8 mouse cellular contexts compared by ENCODE assay signal in the genomic region with DNA sequence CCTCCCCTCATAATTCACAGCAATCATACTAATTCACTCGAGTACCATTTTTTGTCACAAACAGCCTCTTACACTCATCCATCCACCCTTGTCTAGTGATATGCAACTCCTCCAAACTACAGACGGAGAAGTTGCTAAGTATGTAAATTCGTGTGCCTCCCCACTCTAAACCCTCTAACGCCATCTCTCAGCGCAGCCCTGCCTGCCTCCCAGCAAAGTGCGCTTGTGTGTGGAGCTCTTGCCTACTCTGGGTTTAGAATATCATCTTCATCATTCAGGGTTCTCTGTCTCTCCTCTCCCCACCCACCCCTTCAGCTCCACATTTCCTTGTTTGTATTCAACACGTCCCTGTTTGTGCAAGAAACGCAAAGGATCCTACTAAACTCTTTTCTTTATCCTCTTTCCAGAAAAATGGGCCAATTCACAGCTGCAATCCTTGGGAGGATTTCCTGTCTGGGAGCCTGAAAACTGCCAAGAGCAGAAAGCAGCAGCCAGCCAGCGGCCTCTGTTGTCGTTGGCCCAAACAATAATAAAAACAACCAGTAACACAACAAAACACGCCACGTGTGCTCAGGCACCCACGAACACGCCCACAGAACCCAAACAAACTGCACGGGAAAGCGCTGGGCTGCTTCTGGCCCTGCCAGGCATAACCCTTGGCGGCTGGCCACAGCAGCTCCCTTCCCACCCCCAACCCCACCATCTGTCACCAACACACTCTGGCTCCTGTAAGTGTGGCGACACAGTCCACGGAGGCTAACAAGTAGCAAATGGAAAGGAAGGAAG.
DNase-seq lines count a peak whose midpoint lies in the region; ATAC-seq and TF ChIP-seq lines count a peak whose summit lies in the region.

No protein-coding gene starts in this region.

- H3K27ac ChIP-seq in thymus, adult 2 months (ENCODE audit: control insufficient read depth, insufficient read depth, low read length), result no peak overlapping the region

- DNase-seq in MN1 (ENCODE audit: low spot score), result peak; percentile 6
- DNase-seq in cerebellum, adult 8-10 months, result peak; percentile 66
- DNase-seq in frontal cortex, postnatal 25 days (ENCODE audit: low spot score in 2 of 2), result peak; percentile 22 to 37
- peak; percentile 22 to 37 for DNase-seq in layer of hippocampus, adult 8-10 months (ENCODE audit: low spot score in 2 of 2)
- DNase-seq in lung, postnatal 14 days, result peak; percentile 28
- peak; percentile 58 for DNase-seq in right cerebral cortex, adult 18-20 months
- no peak for DNase-seq in thymus, adult 2 months

- no peak overlapping the region for H3K4me3 ChIP-seq in thymus, adult 2 months (ENCODE audit: control insufficient read depth, insufficient read depth, low read length)

- 22% methylated on average over 19 of the region's 19 CpGs for WGBS in thymus, adult 2 months

- ATAC-seq in hematopoietic stem cell, adult 5-6 weeks (replicated peaks in 1 of 2; ENCODE audit: insufficient read depth in 1 of 2, low FRiP score in 2 of 2, low TSS enrichment in 1 of 2, low read depth in 1 of 2, poor library complexity in 2 of 2, severe bottlenecking in 2 of 2), result peak; percentile 84 to 87

- H3K27me3 ChIP-seq in thymus, adult 2 months (ENCODE audit: control insufficient read depth, insufficient read depth, low read length), result no peaks in the 10 kb centered on the region

- H3K4me1 ChIP-seq in thymus, adult 2 months (replicated peaks; ENCODE audit: control insufficient read depth, insufficient read depth, low read length), result peaks cover 6% of the 10 kb centered on the region

- no peak for TF ChIP-seq POLR2A in thymus, adult 2 months (IDR thresholded peaks at IDR 0.05; ENCODE audit: control insufficient read depth, extremely low read depth, insufficient read depth, low read length, poor library complexity)

- H3K36me3 ChIP-seq in thymus, adult 2 months (ENCODE audit: control insufficient read depth, insufficient read depth, low read length), result no peaks in the 10 kb centered on the region

- TF ChIP-seq CTCF in thymus, adult 2 months (IDR thresholded peaks at IDR 0.05; ENCODE audit: borderline replicate concordance, control insufficient read depth, extremely low read depth, insufficient read depth, low read length, poor library complexity), result no peak
